27 mouse cellular contexts compared by ENCODE assay signal in the genomic region with DNA sequence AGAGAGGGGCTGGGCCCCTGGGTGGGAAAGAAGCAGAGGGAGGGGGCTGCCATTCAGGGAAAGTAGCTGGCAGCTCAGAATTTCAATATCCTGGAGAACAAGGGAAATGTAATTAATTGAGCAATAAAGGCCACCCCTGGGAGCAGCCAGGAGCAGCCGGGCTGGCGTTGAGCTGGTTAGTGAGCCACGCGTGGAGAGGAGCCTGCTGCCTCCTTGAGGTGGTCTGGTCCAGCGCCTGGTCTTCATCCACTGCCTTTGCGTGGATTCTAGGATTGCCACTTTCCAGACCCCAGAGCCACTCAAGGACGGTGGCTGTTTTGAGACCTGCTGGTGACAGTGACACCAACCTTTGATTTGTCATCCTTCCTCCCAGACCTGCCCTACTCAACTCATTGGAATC. TPM values are rescaled to one million over a fixed set of nuclear protein-coding genes. Genes with fewer than 3 reads are reported as not detected.
"Had no signal": no experiment of that assay in that cellular context is flagged by ENCODE, and none has a peak within 500 bp of the region (broad histone marks: within the 10 kb centered on the region; RNA-seq: fewer than 3 reads in every experiment).

No protein-coding gene starts in this region.

- H3K9me3 ChIP-seq: heart, embryonic 13.5 days; heart, embryonic 15.5 days; kidney, embryonic 15.5 days had no signal

- ATAC-seq: hindbrain, embryonic 16.5 days; intestine, embryonic 16.5 days had no signal

- H3K4me3 ChIP-seq: heart, adult 2 months; heart, embryonic 13.5 days; heart, embryonic 15.5 days; kidney, embryonic 15.5 days; layer of hippocampus, adult 2 months; left cerebral cortex, adult 2 months had no signal

- H3K36me3 ChIP-seq: heart, embryonic 13.5 days; heart, embryonic 15.5 days; kidney, embryonic 15.5 days had no signal

- H3K27me3 ChIP-seq: heart, embryonic 15.5 days; kidney, embryonic 15.5 days had no signal

- H3K4me2 ChIP-seq: heart, embryonic 11.5 days; heart, embryonic 13.5 days; heart, embryonic 15.5 days; hindbrain, embryonic 14.5 days; kidney, embryonic 15.5 days; liver, embryonic 11.5 days had no signal

- DNase-seq: gastrocnemius, postnatal 14 days; gastrocnemius, postnatal 36 days; heart, adult 11 months; heart, adult 2 months; heart, postnatal 14 days; heart, postnatal 36 days; kidney, adult 11 months; kidney, adult 2 months; kidney, adult 9 months; kidney, postnatal 10 days; kidney, postnatal 25 days; kidney, postnatal 4 days; liver had no signal

- H3K9ac ChIP-seq: heart, embryonic 13.5 days; heart, embryonic 15.5 days; hindbrain, embryonic 14.5 days; kidney, embryonic 15.5 days had no signal

- H3K27ac ChIP-seq: heart, adult 2 months; heart, embryonic 13.5 days; heart, embryonic 15.5 days; hindbrain, embryonic 14.5 days; kidney, embryonic 15.5 days; layer of hippocampus, adult 2 months; left cerebral cortex, adult 2 months had no signal

RNA-seq across cellular contexts. Expression of gene Cacna1i, which starts 59.5 kb away (rescaled TPM):
- total RNA-seq: hematopoietic stem cell, adult 5-6 weeks had no signal
- polyA plus RNA-seq: heart, embryonic 13.5 days; heart, embryonic 15.5 days; heart, postnatal 0 days; intestine, embryonic 14.5 days; intestine, embryonic 16.5 days; limb, embryonic 11.5 days had no signal
